Mouse (Mus musculus): Measurements from ENCODE around the gene Dab1. TPM values are rescaled to one million over a fixed set of nuclear protein-coding genes. Genes with fewer than 3 reads are reported as not detected.
A peak's percentile ranks its signal among the peaks of the same experiment; 100 is the strongest.

Gene Dab1
- polyA plus RNA-seq (2015; fragmentation: Nextera tagmentation; extraction: Ambion mirVana) = 106 and 123 TPM in 2 replicates

DNA sequence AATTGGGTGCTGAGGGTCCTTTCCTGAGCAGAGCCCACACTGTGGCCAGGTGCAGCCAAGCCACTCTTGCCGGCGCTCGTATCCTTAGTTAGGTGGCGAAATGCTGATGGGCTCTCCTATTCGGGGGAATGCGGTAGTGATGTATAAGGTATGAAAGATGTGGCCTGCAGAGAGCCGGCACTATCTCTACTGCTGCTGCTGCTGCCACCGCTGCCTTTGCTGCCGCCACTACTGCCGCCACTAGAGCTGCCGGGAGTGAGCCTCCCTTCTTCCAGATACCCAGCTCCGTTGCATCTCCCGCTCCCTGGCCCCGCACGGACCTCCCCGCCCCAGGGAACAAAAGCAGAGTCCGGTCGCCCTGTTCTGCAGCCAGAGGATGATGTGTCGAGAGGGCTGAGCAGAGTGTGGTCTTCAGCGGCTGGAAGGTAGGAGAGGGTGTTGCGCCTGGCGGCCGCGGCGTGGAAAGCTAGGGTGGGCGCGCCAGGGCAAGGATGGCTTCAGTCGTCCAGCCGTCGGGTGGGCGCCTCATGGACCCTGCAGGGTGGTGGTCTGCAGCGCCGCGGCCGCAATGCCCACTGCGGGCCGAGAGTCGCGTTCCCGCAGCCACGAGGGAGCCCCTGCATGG, at the start of gene Dab1:
Dab1 (plus strand) TSS at position 39 of the 625 bp plus-strand sequence.
- Histone ChIP-seq H3K36me3 (ENCODE audit: control insufficient read depth, insufficient read depth, low read length) (no peaks in the 10 kb centered on the region), H3K4me1 (ENCODE audit: control insufficient read depth, insufficient read depth, low read length) (peaks cover 12% of the 10 kb centered on the region; the same call in 1 of the 2 replicates), H3K27ac (ENCODE audit: low read length) (peak within 1 kb of the TSS; percentile 86), H3K9ac (ENCODE audit: low read depth, low read length) (peak within 1 kb of the TSS; percentile 76), H3K4me3 (ENCODE audit: low read depth, low read length) (peak within 1 kb of the TSS; percentile 48), H3K4me2 (ENCODE audit: low read length) (peak within 1 kb of the TSS; percentile 70), H3K27me3 (ENCODE audit: control insufficient read depth, insufficient read depth, low read depth, low read length) (no peaks in the 10 kb centered on the region; the same call in 1 of the 2 replicates), H3K9me3 (replicated peaks; ENCODE audit: control insufficient read depth, low read length, poor library complexity, severe bottlenecking) (no peaks in the 10 kb centered on the region)
- peak; percentile 81 for ATAC-seq
- 1% methylated on average over 41 of the region's 41 CpGs for WGBS

DNA sequence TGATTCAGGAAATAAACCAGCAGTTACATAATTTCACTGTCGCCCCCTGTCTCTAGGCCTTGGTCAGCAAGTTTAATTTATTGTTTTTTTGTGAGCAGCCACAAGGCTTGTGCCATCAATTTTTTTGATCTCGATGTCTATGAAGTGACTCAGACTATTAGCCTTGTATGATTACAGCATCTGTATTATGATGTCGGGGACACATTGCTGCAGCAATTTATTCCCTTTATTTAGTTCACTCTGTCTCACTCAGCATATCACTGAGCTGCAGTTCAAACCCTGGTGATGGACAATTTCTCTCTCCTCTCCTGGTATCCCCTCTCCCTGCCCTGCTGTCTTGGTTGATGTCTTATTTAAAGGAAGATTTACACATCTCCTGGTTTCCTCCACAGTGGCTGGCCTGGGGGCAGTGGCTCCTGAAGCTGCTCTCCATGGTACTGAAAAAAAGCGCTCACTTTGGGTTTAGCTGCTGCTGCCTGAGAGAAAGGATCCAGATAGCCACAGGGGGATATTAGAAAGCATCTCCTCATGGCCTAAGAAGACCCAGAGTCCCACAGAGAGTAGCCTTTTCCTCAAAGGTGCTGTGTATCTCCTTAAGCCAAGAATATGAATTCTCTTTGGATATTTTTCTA, 47.3 kb upstream of the Dab1 start:
- Histone ChIP-seq H3K4me3 (ENCODE audit: low read depth, low read length) (no peak overlapping the region), H3K4me1 (ENCODE audit: control insufficient read depth, insufficient read depth, low read length) (no peaks in the 10 kb centered on the region), H3K4me2 (ENCODE audit: low read length) (no peak overlapping the region), H3K9ac (ENCODE audit: low read depth, low read length) (no peak overlapping the region), H3K36me3 (ENCODE audit: control insufficient read depth, insufficient read depth, low read length) (no peaks in the 10 kb centered on the region), H3K27me3 (ENCODE audit: control insufficient read depth, insufficient read depth, low read depth, low read length) (no peaks in the 10 kb centered on the region), H3K27ac (ENCODE audit: low read length) (no peak overlapping the region), H3K9me3 (replicated peaks; ENCODE audit: control insufficient read depth, low read length, poor library complexity, severe bottlenecking) (no peaks in the 10 kb centered on the region)
- no peak for ATAC-seq
- 62% methylated on average over 4 of the region's 4 CpGs for WGBS

DNA sequence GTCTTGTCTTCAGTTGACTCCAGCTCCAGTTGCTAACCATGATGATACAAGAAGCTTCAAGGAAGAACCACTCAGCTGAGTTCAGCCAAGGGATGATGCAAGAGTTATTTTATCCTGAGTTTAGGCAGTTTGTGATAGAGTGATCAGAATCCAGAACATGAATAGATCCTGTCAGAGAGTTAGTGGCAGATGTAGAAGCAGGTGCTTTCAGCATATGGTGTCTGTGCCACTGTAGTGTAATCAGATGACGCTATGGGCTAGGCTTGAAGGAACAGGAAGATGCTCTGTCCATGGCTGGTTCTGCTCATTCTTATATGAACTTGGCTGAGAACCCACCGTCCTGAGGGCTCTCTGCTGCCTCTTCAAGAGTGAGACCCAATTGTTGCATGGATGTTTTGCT, 43.6 kb upstream of the Dab1 start:
- WGBS = 87% methylated on average over 2 of the region's 2 CpGs
- Histone ChIP-seq H3K4me2 (ENCODE audit: low read length) (no peak overlapping the region), H3K4me1 (ENCODE audit: control insufficient read depth, insufficient read depth, low read length) (no peaks in the 10 kb centered on the region), H3K27me3 (ENCODE audit: control insufficient read depth, insufficient read depth, low read depth, low read length) (no peaks in the 10 kb centered on the region), H3K27ac (ENCODE audit: low read length) (no peak overlapping the region), H3K9ac (ENCODE audit: low read depth, low read length) (no peak overlapping the region), H3K4me3 (ENCODE audit: low read depth, low read length) (no peak overlapping the region), H3K36me3 (ENCODE audit: control insufficient read depth, insufficient read depth, low read length) (no peaks in the 10 kb centered on the region), H3K9me3 (replicated peaks; ENCODE audit: control insufficient read depth, low read length, poor library complexity, severe bottlenecking) (no peaks in the 10 kb centered on the region)
- ATAC-seq = no peak

DNA sequence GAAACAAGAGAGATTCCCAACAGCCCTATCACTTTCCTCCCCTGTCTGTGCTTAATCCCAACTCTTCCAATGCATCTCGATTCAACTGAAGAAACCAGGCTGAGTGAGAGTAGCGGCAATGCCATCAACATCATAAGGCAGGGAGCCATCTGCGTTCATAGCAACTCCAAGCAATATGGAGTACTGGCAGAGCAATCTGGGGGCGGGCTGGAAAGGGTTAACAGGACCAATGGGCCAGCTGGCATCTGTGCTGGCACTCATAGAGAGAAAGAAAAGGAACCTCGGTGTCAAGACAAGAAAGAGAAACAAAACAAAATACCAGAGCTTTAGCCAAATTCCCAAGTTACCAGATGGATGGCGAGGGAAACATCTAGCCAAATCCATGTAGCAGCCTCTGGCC, 42.9 kb upstream of the Dab1 start:
- no peaks in the 10 kb centered on the region for H3K36me3 ChIP-seq (ENCODE audit: control insufficient read depth, insufficient read depth, low read length)
- H3K27me3 ChIP-seq (ENCODE audit: control insufficient read depth, insufficient read depth, low read depth, low read length) = no peaks in the 10 kb centered on the region
- H3K4me2 ChIP-seq (ENCODE audit: low read length) = no peak overlapping the region
- WGBS = 83% methylated on average over 6 of the region's 6 CpGs
- H3K9ac ChIP-seq (ENCODE audit: low read depth, low read length) = no peak overlapping the region
- no peak overlapping the region for H3K27ac ChIP-seq (ENCODE audit: low read length)
- H3K4me3 ChIP-seq (ENCODE audit: low read depth, low read length) = no peak overlapping the region
- no peaks in the 10 kb centered on the region for H3K4me1 ChIP-seq (ENCODE audit: control insufficient read depth, insufficient read depth, low read length)
- ATAC-seq = no peak
- no peaks in the 10 kb centered on the region for H3K9me3 ChIP-seq (replicated peaks; ENCODE audit: control insufficient read depth, low read length, poor library complexity, severe bottlenecking)

DNA sequence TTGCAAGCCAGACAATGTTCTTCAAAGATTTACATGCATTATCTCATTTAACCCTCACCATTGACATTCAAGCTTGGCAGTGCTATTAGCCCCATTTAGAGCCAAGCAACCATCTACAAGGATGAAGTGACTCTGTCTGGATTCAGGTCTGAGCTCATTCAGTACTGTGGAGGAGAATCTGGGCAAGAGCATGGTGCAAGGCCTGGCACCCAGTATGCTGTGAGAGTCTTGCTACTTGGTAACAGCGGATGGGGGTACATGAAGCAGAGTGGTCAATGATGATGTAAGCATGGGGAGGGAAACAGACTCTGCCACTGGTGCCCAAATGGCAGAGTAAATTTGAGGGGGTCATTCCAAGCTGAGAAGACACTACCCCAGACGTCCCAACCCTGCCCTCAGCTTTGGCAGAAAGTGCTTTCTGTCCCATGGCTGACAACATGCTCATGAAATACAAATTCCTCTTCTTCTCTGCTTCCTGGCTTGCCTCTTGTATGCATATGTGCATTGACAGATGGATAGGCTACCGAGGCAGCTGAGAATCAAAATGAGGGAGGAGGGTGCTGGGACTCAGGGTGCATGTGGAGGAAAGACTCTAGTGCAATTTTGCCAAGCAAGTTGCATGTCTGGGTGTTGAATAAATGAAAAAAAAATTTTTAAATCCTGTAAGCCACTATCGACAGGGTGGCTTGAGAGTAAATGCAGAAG, 41.9 kb upstream of the Dab1 start:
- no peak overlapping the region for H3K9ac ChIP-seq (ENCODE audit: low read depth, low read length)
- 80% methylated on average over 4 of the region's 4 CpGs for WGBS
- no peak for ATAC-seq
- no peaks in the 10 kb centered on the region for H3K27me3 ChIP-seq (ENCODE audit: control insufficient read depth, insufficient read depth, low read depth, low read length)
- no peak overlapping the region for H3K27ac ChIP-seq (ENCODE audit: low read length)
- H3K9me3 ChIP-seq (replicated peaks; ENCODE audit: control insufficient read depth, low read length, poor library complexity, severe bottlenecking) = no peaks in the 10 kb centered on the region
- H3K4me2 ChIP-seq (ENCODE audit: low read length) = no peak overlapping the region
- H3K4me3 ChIP-seq (ENCODE audit: low read depth, low read length) = no peak overlapping the region
- no peaks in the 10 kb centered on the region for H3K36me3 ChIP-seq (ENCODE audit: control insufficient read depth, insufficient read depth, low read length)
- no peaks in the 10 kb centered on the region for H3K4me1 ChIP-seq (ENCODE audit: control insufficient read depth, insufficient read depth, low read length)

DNA sequence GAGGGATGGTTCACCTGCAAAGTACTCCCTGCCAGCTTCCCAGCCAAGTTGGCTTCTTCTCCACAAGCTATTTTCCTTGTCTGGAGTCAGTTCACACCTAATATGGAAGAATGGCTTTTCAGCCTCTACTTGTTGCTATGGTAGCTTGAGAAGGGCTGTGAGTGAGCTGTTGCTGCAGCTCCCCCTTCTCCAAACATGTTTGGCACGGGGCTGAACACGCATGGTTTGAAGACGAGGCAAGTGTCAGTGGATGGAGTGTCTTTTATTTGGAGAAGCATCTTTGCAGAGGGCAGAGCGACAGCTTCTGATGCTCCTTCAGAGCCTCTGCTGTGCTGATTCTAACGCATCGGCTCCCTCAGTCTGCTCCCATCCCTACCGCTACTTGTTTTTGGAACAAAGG, 41.3 kb upstream of the Dab1 start:
- Histone ChIP-seq H3K4me1 (ENCODE audit: control insufficient read depth, insufficient read depth, low read length) (no peaks in the 10 kb centered on the region), H3K4me3 (ENCODE audit: low read depth, low read length) (no peak overlapping the region), H3K9ac (ENCODE audit: low read depth, low read length) (no peak overlapping the region), H3K27ac (ENCODE audit: low read length) (no peak overlapping the region), H3K36me3 (ENCODE audit: control insufficient read depth, insufficient read depth, low read length) (no peaks in the 10 kb centered on the region), H3K27me3 (ENCODE audit: control insufficient read depth, insufficient read depth, low read depth, low read length) (no peaks in the 10 kb centered on the region), H3K9me3 (replicated peaks; ENCODE audit: control insufficient read depth, low read length, poor library complexity, severe bottlenecking) (no peaks in the 10 kb centered on the region), H3K4me2 (ENCODE audit: low read length) (no peak overlapping the region)
- 77% methylated on average over 7 of the region's 7 CpGs for WGBS
- no peak for ATAC-seq

DNA sequence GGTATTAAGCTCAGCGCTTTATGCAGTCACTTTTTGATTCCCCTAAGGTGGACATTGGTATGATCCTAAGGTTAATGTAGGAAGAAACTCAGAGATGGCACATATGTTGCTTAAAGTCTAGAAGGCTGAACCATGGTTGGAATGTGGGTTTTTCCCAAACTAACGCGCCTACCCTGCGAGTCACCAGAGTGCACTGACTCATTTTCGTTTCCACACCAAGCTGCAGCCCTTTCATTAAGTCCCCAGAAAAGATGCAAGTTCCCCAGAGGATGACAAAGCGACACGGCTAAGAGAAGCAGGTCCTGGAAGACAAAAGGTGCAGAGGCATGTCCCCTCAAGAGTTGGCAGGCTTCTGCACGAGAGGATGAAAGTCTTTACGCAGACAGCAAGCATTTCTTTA, 39.1 kb upstream of the Dab1 start:
- Histone ChIP-seq H3K4me3 (ENCODE audit: low read depth, low read length) (no peak overlapping the region), H3K36me3 (ENCODE audit: control insufficient read depth, insufficient read depth, low read length) (no peaks in the 10 kb centered on the region), H3K9ac (ENCODE audit: low read depth, low read length) (no peak overlapping the region), H3K4me2 (ENCODE audit: low read length) (no peak overlapping the region), H3K27ac (ENCODE audit: low read length) (no peak overlapping the region), H3K9me3 (replicated peaks; ENCODE audit: control insufficient read depth, low read length, poor library complexity, severe bottlenecking) (no peaks in the 10 kb centered on the region), H3K27me3 (ENCODE audit: control insufficient read depth, insufficient read depth, low read depth, low read length) (no peaks in the 10 kb centered on the region), H3K4me1 (ENCODE audit: control insufficient read depth, insufficient read depth, low read length) (no peaks in the 10 kb centered on the region)
- whole genome bisulfite sequencing = 82% methylated on average over 9 of the region's 9 CpGs
- no peak for ATAC-seq

DNA sequence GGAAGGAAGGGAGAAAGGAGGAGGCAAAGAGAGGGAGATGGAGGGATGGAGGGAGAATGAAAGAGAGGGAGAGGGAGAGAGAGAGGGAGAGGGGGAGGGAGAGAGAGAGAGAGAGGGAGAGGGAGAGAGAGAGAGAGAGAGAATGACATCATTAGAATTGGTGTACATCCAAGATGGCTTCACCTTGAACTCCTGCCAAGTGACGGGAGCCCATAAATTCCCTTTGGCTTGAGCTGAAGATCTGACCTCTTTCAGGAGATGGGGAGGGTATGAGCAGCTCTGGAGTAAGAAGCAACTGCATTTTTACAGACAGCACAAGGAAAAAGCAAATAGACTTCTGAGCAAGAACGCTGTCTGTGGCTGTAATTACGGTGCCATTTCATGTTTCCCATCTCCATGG, 4.1 kb upstream of the Dab1 start:
- ATAC-seq = no peak
- no peak overlapping the region for H3K4me3 ChIP-seq (ENCODE audit: low read depth, low read length)
- WGBS = 76% methylated on average over 3 of the region's 3 CpGs

DNA sequence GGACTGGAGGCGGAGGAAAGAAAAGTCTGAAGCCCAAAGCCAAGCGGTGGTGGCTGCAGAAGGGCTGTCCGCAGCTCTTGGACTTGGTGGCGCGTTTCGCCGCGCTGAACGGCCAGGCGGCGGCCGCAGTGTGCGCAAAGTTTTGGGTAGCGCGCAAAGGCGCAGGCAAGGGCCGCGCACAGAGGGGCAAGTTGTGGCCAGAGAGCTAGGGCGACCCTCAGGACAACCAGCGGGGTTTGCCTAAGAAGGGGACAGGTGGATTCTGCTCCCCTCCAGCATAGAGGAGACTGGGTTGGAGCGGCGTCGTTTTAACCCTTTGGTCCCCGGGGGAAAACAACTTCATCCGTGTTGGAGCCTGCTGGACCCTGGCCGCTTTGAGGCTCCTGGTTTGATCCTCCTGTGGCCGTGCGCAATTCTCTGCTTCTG, 800 bp downstream of the Dab1 start:
- peak overlapping the region; percentile 70 for H3K4me2 ChIP-seq (ENCODE audit: low read length)
- no peaks in the 10 kb centered on the region; the same call in 1 of the 2 replicates for H3K27me3 ChIP-seq (ENCODE audit: control insufficient read depth, insufficient read depth, low read depth, low read length)
- H3K27ac ChIP-seq (ENCODE audit: low read length) = peak overlapping the region; percentile 86
- H3K4me3 ChIP-seq (ENCODE audit: low read depth, low read length) = peak overlapping the region; percentile 48
- peaks cover 12% of the 10 kb centered on the region; the same call in 1 of the 2 replicates for H3K4me1 ChIP-seq (ENCODE audit: control insufficient read depth, insufficient read depth, low read length)
- ATAC-seq = peak; percentile 52
- no peaks in the 10 kb centered on the region for H3K9me3 ChIP-seq (replicated peaks; ENCODE audit: control insufficient read depth, low read length, poor library complexity, severe bottlenecking)
- H3K9ac ChIP-seq (ENCODE audit: low read depth, low read length) = peak overlapping the region; percentile 76
- no peaks in the 10 kb centered on the region for H3K36me3 ChIP-seq (ENCODE audit: control insufficient read depth, insufficient read depth, low read length)
- WGBS = 0% methylated on average over 28 of the region's 28 CpGs

More for the DNA sequence above, 4.1 kb upstream of the Dab1 start:
- Histone ChIP-seq H3K4me1 (ENCODE audit: control insufficient read depth, insufficient read depth, low read length) (peaks cover under 1% of the 10 kb centered on the region; the same call in 1 of the 2 replicates), H3K9ac (ENCODE audit: low read depth, low read length) (no peak overlapping the region), H3K4me2 (ENCODE audit: low read length) (no peak overlapping the region), H3K27ac (ENCODE audit: low read length) (no peak overlapping the region), H3K9me3 (replicated peaks; ENCODE audit: control insufficient read depth, low read length, poor library complexity, severe bottlenecking) (no peaks in the 10 kb centered on the region), H3K36me3 (ENCODE audit: control insufficient read depth, insufficient read depth, low read length) (no peaks in the 10 kb centered on the region), H3K27me3 (ENCODE audit: control insufficient read depth, insufficient read depth, low read depth, low read length) (no peaks in the 10 kb centered on the region; the same call in 1 of the 2 replicates)
